Mouse (Mus musculus): Measurements from ENCODE around the gene 4930469K13Rik.

Gene 4930469K13Rik

DNA sequence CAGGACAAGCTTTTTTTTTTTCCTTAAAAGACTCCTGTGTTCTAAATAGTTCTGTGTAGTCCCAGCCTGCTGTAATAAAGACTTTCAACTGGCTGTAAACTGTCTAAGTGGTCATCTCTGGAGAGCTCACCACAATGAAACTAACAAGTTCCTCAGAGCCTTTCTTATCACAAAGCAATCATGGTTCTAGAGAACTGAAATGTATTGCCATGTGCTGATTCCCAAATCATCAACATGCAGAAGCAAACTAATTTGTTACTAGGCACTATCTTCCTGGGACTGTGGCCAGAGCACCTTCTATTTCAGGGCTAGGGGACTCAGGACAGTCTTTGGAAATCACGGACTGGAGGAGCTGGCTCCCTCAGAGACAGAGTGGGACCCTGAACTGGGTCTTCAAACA lies 154.8 kb downstream of the 4930469K13Rik start:
- DNase-seq (ENCODE audit: low read depth, low spot score): no peak

DNA sequence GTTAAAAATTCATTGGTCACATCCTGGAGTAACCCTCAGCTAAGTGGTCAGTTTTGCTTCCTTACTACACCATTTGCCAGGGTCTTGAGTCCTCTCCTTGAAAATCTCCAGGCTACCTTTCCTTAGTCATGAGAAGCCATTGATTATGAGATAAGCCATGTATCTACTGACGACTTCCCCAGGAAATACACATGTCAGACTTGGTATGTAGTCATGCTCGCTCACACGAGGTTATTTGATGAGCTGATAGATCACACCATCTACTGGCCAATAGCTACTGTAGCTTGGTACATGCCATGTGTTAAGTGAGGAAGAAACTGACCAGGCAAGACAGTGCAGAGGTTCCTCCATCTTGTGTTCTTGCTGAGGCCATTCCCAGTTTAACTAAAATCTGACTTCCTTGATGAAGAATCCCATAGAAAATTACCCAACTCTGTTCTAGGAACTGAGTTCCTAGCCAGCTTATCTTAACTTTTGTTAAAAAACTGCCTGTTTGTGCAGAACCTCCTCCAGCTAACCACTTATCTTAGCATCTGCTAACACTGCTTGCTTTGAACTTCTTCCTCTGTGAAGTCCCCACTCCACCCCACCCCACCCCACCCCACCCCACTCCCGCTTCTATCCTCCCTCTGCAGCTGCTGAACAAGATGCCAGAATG lies 158.8 kb downstream of the 4930469K13Rik start:
- DNase-seq (ENCODE audit: low read depth, low spot score): no peak

DNA sequence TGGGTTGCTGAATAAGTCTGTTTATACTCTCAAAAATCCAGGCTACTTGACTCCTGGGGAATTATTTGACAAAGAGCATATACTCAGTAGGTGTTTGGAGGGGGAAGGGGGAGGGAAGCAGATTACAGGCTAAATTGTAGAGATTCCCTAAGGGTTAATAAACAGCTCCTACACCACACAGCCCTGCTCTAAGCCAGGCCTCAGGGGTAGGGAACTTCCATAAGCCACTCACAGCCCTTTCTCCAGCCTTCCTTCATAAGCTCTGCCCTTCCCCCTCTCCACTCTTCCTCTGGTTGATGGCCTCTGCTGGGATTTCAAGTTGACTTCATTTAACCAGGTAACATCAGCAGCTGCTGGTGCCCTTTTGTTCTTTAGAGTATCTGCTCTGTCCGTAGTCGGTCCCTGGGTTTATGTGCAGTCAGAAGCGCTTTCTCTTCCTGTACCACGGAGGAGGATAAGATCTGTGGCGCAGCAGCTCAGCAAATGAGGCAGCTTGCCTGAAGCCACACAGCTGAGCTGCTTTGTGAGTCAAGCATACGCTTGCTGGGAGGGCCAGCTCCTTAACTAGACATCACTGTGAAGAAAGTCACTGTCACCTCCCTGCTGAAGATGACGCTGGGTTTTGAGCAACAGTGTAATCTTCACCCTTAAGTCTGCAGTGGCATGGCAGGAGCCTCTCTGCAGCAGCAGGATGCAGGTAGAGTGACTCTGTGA lies 159.6 kb downstream of the 4930469K13Rik start:
- no peak for DNase-seq (ENCODE audit: low read depth, low spot score)

DNA sequence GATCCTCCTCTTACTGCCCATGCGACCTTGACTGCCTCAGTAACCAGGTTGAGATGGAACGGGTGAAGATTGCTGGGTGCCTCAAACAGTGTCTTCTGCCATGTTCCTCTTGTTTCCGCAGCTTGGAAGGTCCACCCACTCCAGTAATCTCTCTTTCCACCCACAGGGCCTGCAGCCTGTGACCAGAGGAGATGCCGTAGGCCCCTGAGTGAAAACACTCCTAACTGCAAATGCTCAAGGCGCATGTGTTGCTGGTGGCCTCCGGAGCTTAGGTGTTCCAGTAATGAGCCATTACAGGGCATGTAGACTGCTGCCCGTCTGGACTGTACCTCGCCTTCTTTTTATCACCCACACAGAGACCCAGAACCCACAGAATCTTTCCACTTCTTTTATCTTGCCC lies 160.7 kb downstream of the 4930469K13Rik start:
- DNase-seq (ENCODE audit: low read depth, low spot score): no peak

DNA sequence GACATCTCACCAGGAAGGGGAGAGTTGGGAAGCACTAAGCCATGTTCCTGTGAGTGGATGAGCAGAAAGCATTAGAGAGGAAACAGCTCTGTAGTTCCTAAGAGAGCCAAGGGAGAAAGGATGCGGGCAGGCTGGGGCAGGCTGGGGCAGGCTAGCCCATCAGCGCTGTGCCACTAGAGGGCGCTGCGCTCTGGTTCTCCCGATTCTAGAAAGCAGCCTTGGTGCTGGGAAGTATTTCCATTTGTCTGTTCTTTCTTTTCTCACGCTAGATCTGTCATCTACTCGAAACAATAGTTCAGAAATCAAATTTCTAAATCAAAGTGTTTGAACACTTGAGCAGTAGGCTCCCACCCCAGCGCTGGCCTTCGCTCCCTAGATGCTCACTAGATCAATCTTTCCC lies 164.1 kb downstream of the 4930469K13Rik start:
- no peak for DNase-seq (ENCODE audit: low read depth, low spot score)

DNA sequence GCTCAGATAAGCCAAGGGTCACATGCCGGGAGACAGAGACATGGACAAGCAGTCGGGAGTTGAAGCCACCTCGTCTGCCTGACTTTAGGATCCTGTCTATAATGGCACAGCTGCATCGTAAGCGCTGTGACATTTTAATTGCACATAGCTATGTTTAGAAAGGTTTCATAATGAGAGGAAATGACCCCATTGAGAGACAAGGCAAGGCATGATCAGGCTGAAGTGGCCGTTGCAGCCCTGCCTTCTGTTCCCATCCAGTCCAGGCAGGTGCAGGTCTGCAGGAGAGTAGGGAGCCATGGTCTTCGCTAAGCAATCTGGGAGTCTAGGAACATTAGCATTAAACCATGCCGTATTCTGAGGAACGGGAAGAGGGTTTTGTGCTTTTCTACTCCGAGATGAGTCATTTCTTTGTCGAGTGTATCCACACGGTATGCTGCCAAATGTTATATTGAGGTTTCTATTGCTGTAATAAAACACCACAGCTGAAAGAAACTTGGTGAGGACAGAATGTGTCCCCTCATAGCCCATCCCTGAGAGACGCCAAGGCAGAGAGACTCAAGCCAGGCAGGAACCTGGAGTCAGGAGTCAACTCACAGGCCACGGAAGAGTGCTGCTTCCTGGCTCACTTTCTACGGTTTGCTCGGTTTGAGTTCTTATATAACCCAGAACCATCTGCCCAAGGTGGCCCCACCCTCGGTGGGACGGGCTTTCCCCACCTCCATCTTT lies 165.8 kb downstream of the 4930469K13Rik start:
- DNase-seq (ENCODE audit: low read depth, low spot score): no peak

DNA sequence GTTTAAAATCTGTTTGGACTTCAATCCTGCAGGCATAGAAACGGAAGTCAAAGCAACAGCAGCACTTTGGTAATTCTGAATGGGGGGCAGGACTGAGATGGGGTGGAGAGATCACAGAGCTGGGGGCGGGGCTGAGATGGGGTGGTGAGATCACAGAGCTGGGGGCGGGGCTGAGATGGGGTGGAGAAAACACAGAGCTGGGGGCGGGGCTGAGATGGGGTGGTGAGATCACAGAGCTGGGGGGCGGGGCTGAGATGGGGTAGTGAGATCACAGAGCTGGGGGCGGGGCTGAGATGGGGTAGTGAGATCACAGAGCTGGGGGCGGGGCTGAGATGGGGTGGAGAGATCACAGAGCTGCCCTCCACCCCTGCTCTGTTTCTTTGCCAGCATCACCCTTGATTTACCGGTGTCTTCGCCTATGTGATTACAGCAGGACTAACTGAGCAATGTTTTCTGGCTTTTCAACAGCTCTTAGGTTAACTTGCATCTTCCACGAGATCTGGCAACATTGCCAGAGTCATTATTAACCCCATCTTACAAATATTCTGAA lies 166.4 kb downstream of the 4930469K13Rik start:
- DNase-seq (ENCODE audit: low read depth, low spot score): no peak

DNA sequence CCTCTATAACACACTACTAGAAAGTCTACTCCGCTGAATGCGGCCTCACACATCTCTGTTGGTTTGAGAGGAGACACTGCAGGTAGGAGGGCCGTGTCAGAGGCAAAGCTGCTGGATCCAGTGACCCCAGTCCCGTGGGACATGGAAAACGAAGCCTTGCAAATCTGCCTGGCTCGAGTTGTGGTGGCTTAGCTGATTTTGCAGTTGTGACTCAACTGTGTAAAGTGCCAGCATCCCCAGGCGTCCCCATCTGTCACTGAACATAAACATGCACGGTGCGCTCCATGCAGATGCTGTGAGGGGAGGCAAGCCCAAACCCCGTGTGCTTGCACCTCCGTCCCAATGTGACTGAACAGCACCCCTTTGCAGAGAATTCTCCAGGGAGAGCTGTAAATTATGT lies 168.9 kb downstream of the 4930469K13Rik start:
- DNase-seq (ENCODE audit: low read depth, low spot score): no peak

DNA sequence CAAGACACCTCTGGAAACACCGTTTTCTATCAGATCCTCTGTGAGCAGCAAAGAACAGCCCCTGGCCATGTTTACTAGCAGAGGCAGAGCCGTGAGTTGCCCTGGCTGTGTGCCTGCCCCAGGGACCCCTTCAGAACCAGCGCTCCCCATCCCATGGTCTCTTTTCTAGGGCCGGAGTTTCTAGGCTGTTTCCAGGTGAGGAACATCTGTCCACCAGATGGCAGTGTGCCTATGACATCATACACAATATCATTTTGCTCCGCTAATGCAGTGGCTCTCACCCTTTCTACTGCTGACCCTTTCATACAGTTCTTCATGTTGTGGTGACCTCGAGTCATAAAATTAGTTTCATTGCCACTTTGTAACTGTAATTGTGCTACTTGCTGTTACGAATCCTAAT lies 169.7 kb downstream of the 4930469K13Rik start:
- no peak for DNase-seq (ENCODE audit: low read depth, low spot score)

DNA sequence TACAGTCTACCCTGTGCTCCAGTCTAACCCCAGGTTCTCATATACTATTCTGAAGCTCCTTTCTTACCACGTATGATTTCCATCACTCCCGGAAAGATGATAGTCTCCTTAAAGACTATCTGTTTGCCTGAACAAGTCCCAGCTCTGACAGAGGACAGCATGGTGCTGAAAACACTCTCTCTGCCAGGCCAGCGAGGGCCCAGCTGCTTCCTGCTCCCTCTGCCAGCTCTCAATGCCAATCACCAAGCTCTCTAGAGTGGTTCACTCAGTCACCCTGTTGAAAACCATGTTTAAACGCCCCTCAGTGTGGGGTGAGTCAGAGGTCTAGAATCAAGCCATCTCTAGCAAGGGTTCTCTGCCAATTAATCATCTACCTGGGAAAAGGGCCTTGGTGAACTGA lies 170.5 kb downstream of the 4930469K13Rik start:
- no peak for DNase-seq (ENCODE audit: low read depth, low spot score)

DNA sequence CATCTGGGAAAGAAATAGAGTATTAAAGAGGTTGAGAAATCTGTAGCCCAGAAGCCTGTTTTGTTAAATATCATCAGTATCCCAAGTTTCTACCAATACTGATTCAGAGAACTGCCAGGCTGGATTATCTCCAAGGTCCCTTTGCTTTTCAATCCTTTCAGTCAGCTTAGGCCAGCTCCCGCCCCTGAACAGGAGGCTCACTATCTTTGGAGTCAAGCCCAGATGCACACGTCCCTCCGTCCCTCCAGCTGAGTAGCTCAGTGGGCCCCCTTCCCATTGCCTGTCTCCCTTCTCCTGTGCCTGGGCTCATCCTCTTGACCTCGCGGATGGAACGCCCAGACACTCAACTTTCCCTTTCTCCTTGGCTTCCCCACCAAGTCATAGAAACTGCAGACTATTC lies 171.0 kb downstream of the 4930469K13Rik start:
- no peak for DNase-seq (ENCODE audit: low read depth, low spot score)

DNA sequence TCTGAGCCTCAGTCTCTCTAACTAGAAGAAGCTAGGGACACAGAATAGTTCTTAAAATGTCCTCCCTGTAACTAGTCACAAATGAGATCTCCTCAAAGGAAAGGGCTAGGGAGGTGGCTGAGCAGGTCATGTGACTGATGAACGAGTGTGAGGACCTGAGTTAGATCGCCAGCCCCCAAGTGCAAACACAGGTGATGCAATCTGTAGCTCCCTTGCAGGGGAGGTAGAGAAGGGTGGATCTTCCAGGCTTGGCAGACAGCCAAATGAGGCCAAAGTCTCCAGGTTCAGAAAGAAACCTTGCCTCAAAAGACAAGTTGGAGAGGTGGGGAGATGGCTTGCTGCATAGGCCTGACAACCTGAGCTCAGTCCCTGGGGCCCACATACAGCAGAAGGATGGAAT lies 171.8 kb downstream of the 4930469K13Rik start:
- no peak for DNase-seq (ENCODE audit: low read depth, low spot score)

DNA sequence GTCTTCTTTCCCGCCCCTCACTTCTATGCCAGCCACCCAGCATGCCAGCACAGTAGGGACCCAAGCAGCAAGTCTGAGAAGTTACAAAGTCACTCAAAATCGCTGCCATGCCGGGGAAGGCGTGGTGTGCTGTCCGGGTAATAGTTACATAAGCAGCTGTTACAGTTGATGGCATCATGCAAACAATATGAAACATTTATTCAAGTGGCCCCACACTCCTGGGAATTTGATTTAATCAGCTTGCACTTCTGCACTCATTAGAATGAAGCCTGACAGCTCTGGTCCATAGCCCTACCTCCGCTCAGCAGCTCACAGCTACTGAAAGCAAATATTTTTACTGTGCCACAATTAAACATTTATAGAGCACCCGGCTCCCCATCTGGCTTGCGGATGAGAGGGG lies 172.6 kb downstream of the 4930469K13Rik start:
- DNase-seq (ENCODE audit: low read depth, low spot score): no peak
